Mouse (Mus musculus): ENCODE results near the gene Ccdc12. TPM values are rescaled to one million over a fixed set of nuclear protein-coding genes. Genes with fewer than 3 reads are reported as not detected.

The Ccdc12 gene
- 10 to 100 TPM; 49.6 to 52.2 TPM for total RNA-seq (2021)
- long read RNA-seq, experiment 1, transcript Ccdc12-201 (7 exons, 834 nt), result major isoform, 10 of 11 reads
- long read RNA-seq, experiment 1, partial matches to known transcripts, result 0 of 11 reads
- long read RNA-seq, experiment 1, other reads (novel, unspliced or antisense), result 0 of 11 reads
- long read RNA-seq, experiment 2, transcript Ccdc12-201 (7 exons, 834 nt), result major isoform, 56 of 60 reads
- long read RNA-seq, experiment 2, partial matches to known transcripts, result 2 of 60 reads
- long read RNA-seq, experiment 2, other reads (novel, unspliced or antisense), result 2 of 60 reads

GRCm38 (mm10) chr9:110656249-110657221 is at the start of gene Ccdc12:
TSS of gene Ccdc12 (plus strand) at chr9:110656503.
- peak; percentile 94 for DNase-seq (ENCODE audit: low spot score in 2 of 2)

- no peak for DNase-seq (ENCODE audit: low spot score in 2 of 2)
These were observed 44.8 kb upstream of the Ccdc12 start for GRCm38 (mm10) chr9:110611471-110611870.

GRCm38 (mm10) chr9:110617081-110617480 is 39.2 kb upstream of the Ccdc12 start:
- no peak for DNase-seq (ENCODE audit: low spot score in 2 of 2)

GRCm38 (mm10) chr9:110620180-110620579 is 36.1 kb upstream of the Ccdc12 start:
- no peak for DNase-seq (ENCODE audit: low spot score in 2 of 2)

GRCm38 (mm10) chr9:110620685-110621084 is 35.6 kb upstream of the Ccdc12 start:
- DNase-seq (ENCODE audit: low spot score in 2 of 2), result no peak

GRCm38 (mm10) chr9:110622621-110623219 is 33.6 kb upstream of the Ccdc12 start:
- DNase-seq (ENCODE audit: low spot score in 2 of 2), result peak in 1 of 2 experiments; percentile 20

- DNase-seq (ENCODE audit: low spot score in 2 of 2), result peak in 1 of 2 experiments; percentile 12
These were observed 32.7 kb upstream of the Ccdc12 start for GRCm38 (mm10) chr9:110623416-110624195.

GRCm38 (mm10) chr9:110624361-110625166 is 31.7 kb upstream of the Ccdc12 start, which contains the start of gene Nradd:
TSS of gene Nradd (minus strand) at chr9:110624452.
- peak; percentile 80 to 83 for DNase-seq (ENCODE audit: low spot score in 2 of 2)

GRCm38 (mm10) chr9:110625350-110625908 is 30.9 kb upstream of the Ccdc12 start:
- DNase-seq (ENCODE audit: low spot score in 2 of 2), result no peak

- DNase-seq (ENCODE audit: low spot score in 2 of 2), result no peak
These were observed 26.1 kb upstream of the Ccdc12 start for GRCm38 (mm10) chr9:110630171-110630570.

GRCm38 (mm10) chr9:110631191-110631590 is 25.1 kb upstream of the Ccdc12 start:
- peak; percentile 45 to 76 for DNase-seq (ENCODE audit: low spot score in 2 of 2)

- DNase-seq (ENCODE audit: low spot score in 2 of 2), result no peak
These were observed 24.5 kb upstream of the Ccdc12 start for GRCm38 (mm10) chr9:110631651-110632275.

- DNase-seq (ENCODE audit: low spot score in 2 of 2), result no peak
These were observed 23.6 kb upstream of the Ccdc12 start for GRCm38 (mm10) chr9:110632671-110633070.

GRCm38 (mm10) chr9:110633882-110634281 is 22.4 kb upstream of the Ccdc12 start:
- no peak for DNase-seq (ENCODE audit: low spot score in 2 of 2)

- DNase-seq (ENCODE audit: low spot score in 2 of 2), result peak; percentile 95 to 97
These were observed 21.1 kb upstream of the Ccdc12 start for GRCm38 (mm10) chr9:110635225-110635624.

GRCm38 (mm10) chr9:110638611-110639021 is 17.7 kb upstream of the Ccdc12 start:
- no peak for DNase-seq (ENCODE audit: low spot score in 2 of 2)

- DNase-seq (ENCODE audit: low spot score in 2 of 2), result no peak
These were observed 15.3 kb upstream of the Ccdc12 start for GRCm38 (mm10) chr9:110641006-110641405.

GRCm38 (mm10) chr9:110642812-110643524 is 13.3 kb upstream of the Ccdc12 start:
- DNase-seq (ENCODE audit: low spot score in 2 of 2), result no peak
